Mouse (Mus musculus) liver (tissue): ENCODE results near the gene Fam69b.
A peak's percentile ranks its signal among the peaks of the same experiment; 100 is the strongest.

ENCODE experiments used
- DNase-seq: peaks from one replicate; pipeline ENCODE4 v3.0.0-alpha.2; 2020; ENCODE audit warnings: mixed read lengths

The Fam69b gene

DNA sequence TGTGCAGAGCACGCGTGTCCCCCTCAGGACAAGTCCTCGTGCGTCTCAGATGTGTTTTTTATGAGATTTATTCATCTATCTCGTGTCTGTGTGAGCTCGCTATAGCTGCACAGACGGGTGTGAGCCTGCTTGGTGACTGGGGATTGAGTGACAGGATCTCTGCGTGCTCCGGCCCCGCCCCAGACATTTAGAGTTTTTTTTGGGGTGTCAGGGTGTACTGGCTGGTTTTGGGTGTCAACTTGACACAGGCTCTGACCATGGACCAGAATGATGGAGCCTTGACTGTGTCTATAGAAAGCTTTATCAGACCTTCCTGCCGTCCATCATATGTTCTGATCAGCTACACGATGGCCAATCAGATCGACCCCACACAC lies 34.2 kb downstream of the Fam69b start:
- no peak for DNase-seq

DNA sequence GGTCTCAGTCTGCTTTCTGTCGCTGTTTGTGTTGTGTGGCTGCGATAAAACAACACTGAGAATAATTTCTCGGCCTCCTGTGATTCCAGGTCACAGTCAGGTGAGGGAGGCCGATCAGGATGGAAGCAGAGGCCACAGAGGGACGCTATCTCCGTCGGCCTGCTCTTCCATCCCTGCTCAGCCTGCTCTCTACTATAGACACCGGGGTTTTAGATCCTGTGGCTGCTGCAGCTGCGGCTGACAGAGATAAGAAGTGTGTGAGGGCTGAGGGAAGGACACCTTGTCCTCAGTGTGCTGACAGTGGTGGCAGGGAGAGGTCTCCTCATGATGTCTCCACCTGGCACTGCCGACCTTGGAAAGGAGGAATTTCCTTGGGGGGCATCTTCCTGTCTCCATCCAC lies 34.9 kb downstream of the Fam69b start:
- no peak for DNase-seq

DNA sequence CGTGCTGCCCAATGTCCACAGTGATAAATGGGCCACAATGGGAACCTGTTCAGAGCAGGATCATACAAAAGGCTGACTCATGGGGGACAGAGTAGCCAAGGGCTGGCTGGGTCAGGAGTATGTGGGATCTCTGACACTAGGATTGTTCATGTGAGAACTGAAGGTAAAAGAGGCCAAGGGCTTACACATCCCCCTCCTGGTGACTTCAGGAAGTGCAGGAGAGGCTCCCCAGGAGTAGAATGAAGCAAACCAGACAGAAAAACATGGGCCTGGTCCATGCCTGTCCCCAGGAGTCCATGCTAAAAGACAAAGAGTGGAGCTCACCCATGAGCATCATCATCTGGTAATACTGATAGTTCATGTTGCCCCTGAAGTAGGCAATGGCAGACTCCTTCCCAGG lies 35.3 kb downstream of the Fam69b start:
- DNase-seq, result peak; percentile 39

DNA sequence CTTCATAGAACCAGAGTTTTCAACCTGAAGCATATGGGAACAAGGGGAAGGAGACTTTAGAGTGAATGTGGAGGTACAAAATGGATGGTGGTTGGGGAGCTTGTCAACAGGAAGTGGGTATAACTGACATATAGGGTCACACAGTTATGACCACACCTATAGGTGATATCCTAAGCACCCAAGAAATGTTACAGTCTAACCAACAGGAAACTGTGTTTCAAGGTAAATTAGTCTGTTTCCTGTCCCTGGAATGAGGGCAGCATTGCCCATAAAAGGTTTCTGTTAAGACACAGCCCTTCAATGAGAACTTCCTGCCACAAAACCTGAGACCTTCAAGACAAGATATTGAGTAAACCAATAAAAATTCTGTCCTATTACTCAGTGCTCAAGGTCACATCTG lies 40.5 kb downstream of the Fam69b start:
- no peak for DNase-seq

DNA sequence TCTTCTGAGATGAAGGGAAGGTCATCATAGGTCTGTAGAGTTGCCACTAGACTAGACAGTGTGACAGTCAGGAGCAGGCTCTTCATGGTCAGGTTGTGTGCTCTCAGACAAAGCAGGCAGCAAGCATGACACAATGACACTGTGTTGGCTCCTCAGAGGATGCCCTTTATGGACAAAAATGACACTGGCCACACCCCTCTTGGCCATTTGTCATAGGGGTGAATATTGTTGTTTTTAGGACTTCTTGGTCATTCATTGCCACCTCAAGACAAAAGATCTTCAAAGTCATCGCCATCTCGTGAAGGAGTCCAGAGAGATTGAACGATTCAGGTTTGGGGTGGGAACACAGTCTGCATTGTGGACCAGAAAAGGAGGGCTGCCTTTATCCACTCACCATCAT lies 42.9 kb downstream of the Fam69b start, which contains the start of gene Lcn4:
TSS of gene Lcn4 (minus strand) at position 101 of the 400 bp plus-strand sequence.
- no peak for DNase-seq
